Comparison of ENCODE assay signal across 26 mouse cellular contexts in genomic region chr1:34767851-34768250, GRCm38 (mm10).
DNase-seq lines count a peak whose midpoint lies in the region; ATAC-seq and TF ChIP-seq lines count a peak whose summit lies in the region.
"Had no signal": no experiment of that assay in that cellular context is flagged by ENCODE, and none has a peak within 500 bp of the region (broad histone marks: within the 10 kb centered on the region; RNA-seq: fewer than 3 reads in every experiment).

No protein-coding gene starts in this region.

- WGBS in cerebellum, adult 2 months: 75% methylated on average over 4 of the region's 4 CpGs
- WGBS in forebrain, embryonic 11.5 days: 77% methylated on average over 4 of the region's 4 CpGs
- WGBS in forebrain, embryonic 14.5 days: 72% methylated on average over 4 of the region's 4 CpGs

- no peaks in the 10 kb centered on the region for H3K27me3 ChIP-seq in cerebellum, adult 2 months (ENCODE audit: control insufficient read depth, insufficient read depth, low read length)
- H3K27me3 ChIP-seq in forebrain, embryonic 11.5 days (ENCODE audit: control insufficient read depth, insufficient read depth, low read length): no peaks in the 10 kb centered on the region
- no peaks in the 10 kb centered on the region for H3K27me3 ChIP-seq in forebrain, embryonic 14.5 days (replicated peaks; ENCODE audit: control insufficient read depth, insufficient read depth, low read length)
- H3K27me3 ChIP-seq: embryonic facial prominence, embryonic 13.5 days; forebrain, embryonic 13.5 days; heart, embryonic 13.5 days had no signal

- ATAC-seq in forebrain, embryonic 11.5 days (replicated peaks; ENCODE audit: low FRiP score): no peak
- no peak for ATAC-seq in forebrain, embryonic 14.5 days
- ATAC-seq in megakaryocyte-erythroid progenitor cell, adult 5-6 weeks (replicated peaks; ENCODE audit: low FRiP score, low TSS enrichment, poor library complexity, severe bottlenecking): no peak
- ATAC-seq: activated CD4-positive, CD25-positive, alpha-beta regulatory T cell, adult 4 months; forebrain, embryonic 13.5 days; forebrain, postnatal 0 days; inflammation-experienced regulatory T-cells, adult 6 months had no signal

- H3K4me3 ChIP-seq in cerebellum, adult 2 months (replicated peaks; ENCODE audit: insufficient read depth, low read depth, low read length): no peak overlapping the region
- H3K4me3 ChIP-seq in forebrain, embryonic 11.5 days (ENCODE audit: low read depth, low read length): no peak overlapping the region
- H3K4me3 ChIP-seq in forebrain, embryonic 14.5 days (ENCODE audit: low read depth, low read length): no peak overlapping the region
- H3K4me3 ChIP-seq: embryonic facial prominence, embryonic 10.5 days; embryonic facial prominence, embryonic 13.5 days; erythroblast, embryonic 14.5 days; forebrain, embryonic 13.5 days; gastrocnemius, adult 2 months; heart, embryonic 13.5 days had no signal

- TF ChIP-seq CTCF in cerebellum, adult 2 months (IDR thresholded peaks at IDR 0.05; ENCODE audit: borderline replicate concordance, insufficient read depth, low read depth, low read length): no peak

- H3K4me1 ChIP-seq in cerebellum, adult 2 months (ENCODE audit: control insufficient read depth, insufficient read depth, low read length): peaks cover 20% of the 10 kb centered on the region
- H3K4me1 ChIP-seq in forebrain, embryonic 11.5 days (replicated peaks; ENCODE audit: control insufficient read depth, insufficient read depth, low read length): no peaks in the 10 kb centered on the region
- no peaks in the 10 kb centered on the region for H3K4me1 ChIP-seq in forebrain, embryonic 14.5 days (ENCODE audit: control insufficient read depth, insufficient read depth, low read length)
- H3K4me1 ChIP-seq: embryonic facial prominence, embryonic 10.5 days; embryonic facial prominence, embryonic 13.5 days; forebrain, embryonic 13.5 days had no signal

- peak overlapping the region; percentile 10 for H3K27ac ChIP-seq in cerebellum, adult 2 months (ENCODE audit: insufficient read depth, low read length)
- no peak overlapping the region for H3K27ac ChIP-seq in forebrain, embryonic 11.5 days (ENCODE audit: low read depth, low read length)
- H3K27ac ChIP-seq in forebrain, embryonic 14.5 days (ENCODE audit: low read depth, low read length): no peak overlapping the region
- H3K27ac ChIP-seq: embryonic facial prominence, embryonic 10.5 days; embryonic facial prominence, embryonic 13.5 days; forebrain, embryonic 13.5 days; gastrocnemius, adult 2 months; heart, embryonic 13.5 days; hindbrain, embryonic 14.5 days; hindbrain, postnatal 0 days had no signal

- no peaks in the 10 kb centered on the region for H3K9me3 ChIP-seq in forebrain, embryonic 11.5 days (ENCODE audit: control insufficient read depth, low read length)
- no peaks in the 10 kb centered on the region for H3K9me3 ChIP-seq in forebrain, embryonic 14.5 days (replicated peaks; ENCODE audit: control insufficient read depth, low read length)
- H3K9me3 ChIP-seq: embryonic facial prominence, embryonic 10.5 days; embryonic facial prominence, embryonic 13.5 days; forebrain, embryonic 13.5 days; heart, embryonic 13.5 days had no signal

- H3K9ac ChIP-seq in forebrain, embryonic 11.5 days (ENCODE audit: low read length): no peak overlapping the region
- H3K9ac ChIP-seq in forebrain, embryonic 14.5 days (ENCODE audit: low read length): no peak overlapping the region
- H3K9ac ChIP-seq: embryonic facial prominence, embryonic 13.5 days; forebrain, embryonic 13.5 days; forebrain, postnatal 0 days; heart, embryonic 13.5 days; hindbrain, embryonic 14.5 days had no signal

- TF ChIP-seq POLR2A in cerebellum, adult 2 months (IDR thresholded peaks at IDR 0.05; ENCODE audit: borderline replicate concordance, insufficient read depth, low read length): no peak

- H3K4me2 ChIP-seq in forebrain, embryonic 11.5 days (ENCODE audit: low read depth, low read length, severe bottlenecking): no peak overlapping the region
- H3K4me2 ChIP-seq in forebrain, embryonic 14.5 days (ENCODE audit: low read length): no peak overlapping the region
- H3K4me2 ChIP-seq: embryonic facial prominence, embryonic 13.5 days; forebrain, embryonic 13.5 days; heart, embryonic 13.5 days; hindbrain, embryonic 14.5 days had no signal

- H3K36me3 ChIP-seq in forebrain, embryonic 11.5 days (ENCODE audit: control insufficient read depth, insufficient read depth, low read length): no peaks in the 10 kb centered on the region
- no peaks in the 10 kb centered on the region for H3K36me3 ChIP-seq in forebrain, embryonic 14.5 days (ENCODE audit: control insufficient read depth, insufficient read depth, low read length)
- H3K36me3 ChIP-seq: embryonic facial prominence, embryonic 10.5 days; embryonic facial prominence, embryonic 13.5 days; heart, embryonic 13.5 days had no signal

- peak in 1 of 2 experiments; percentile 24 for DNase-seq in cerebellum, adult 2 months
- no peak for DNase-seq in cerebellum, postnatal 36 days
- peak; percentile 24 for DNase-seq in forebrain, embryonic 11.5 days (ENCODE audit: low spot score)
- DNase-seq in forebrain, embryonic 14.5 days (ENCODE audit: low spot score): no peak
- DNase-seq in ovary, adult 18-20 months (ENCODE audit: low spot score): peak; percentile 11
- DNase-seq in ovary, postnatal 10 days (ENCODE audit: low spot score): no peak
- DNase-seq: adrenal gland, adult 8-10 months; adrenal gland, postnatal 25 days; cerebellum, adult 18-20 months; embryo, embryonic 11 days; forebrain, postnatal 0 days; gastrocnemius, adult 2 months; gastrocnemius, postnatal 14 days; heart, adult 18-20 months; heart, postnatal 14 days; heart, postnatal 4 days had no signal

Comparison
In these comparisons a context has a peak if more than half of its experiments do, and no peak if none do; other contexts are left out.
1. DNase-seq: peak in forebrain, embryonic 11.5 days (single experiment) and ovary, adult 18-20 months (single experiment); none in cerebellum, postnatal 36 days (0 of 2), forebrain, embryonic 14.5 days (single experiment) and ovary, postnatal 10 days (single experiment).